Mouse (Mus musculus): ENCODE results near the gene Ccdc57.

- TF ChIP-seq CTCF (conservative IDR thresholded peaks at IDR 0.05; ENCODE audit: insufficient read depth, insufficient read length, low read depth, low read length) (no peak), POLR2A (IDR thresholded peaks at IDR 0.05; ENCODE audit: low read depth, low read length) (no peak)
These were observed 18.6 kb upstream of the Ccdc57 start for GRCm38 (mm10) chr11:120951237-120951636.

Data from kidney, adult 2 months (tissue).